Mouse (Mus musculus) heart, adult 11 months (tissue): ENCODE data around the gene Cyba.
A peak's percentile ranks its signal among the peaks of the same experiment; 100 is the strongest.

Experiments used
- DNase-seq: peaks from one replicate; pipeline ENCODE4 v3.0.0; 2022

Cyba gene

GRCm38 (mm10) chr8:122432443-122433268 is at the start of gene Cyba:
Gene Cyba, minus strand, starts transcription at chr8:122432930.
- DNase-seq, result peak; percentile 99

GRCm38 (mm10) chr8:122482448-122482847 is 49.7 kb upstream of the Cyba start:
- DNase-seq, result peak; percentile 94

DNA sequence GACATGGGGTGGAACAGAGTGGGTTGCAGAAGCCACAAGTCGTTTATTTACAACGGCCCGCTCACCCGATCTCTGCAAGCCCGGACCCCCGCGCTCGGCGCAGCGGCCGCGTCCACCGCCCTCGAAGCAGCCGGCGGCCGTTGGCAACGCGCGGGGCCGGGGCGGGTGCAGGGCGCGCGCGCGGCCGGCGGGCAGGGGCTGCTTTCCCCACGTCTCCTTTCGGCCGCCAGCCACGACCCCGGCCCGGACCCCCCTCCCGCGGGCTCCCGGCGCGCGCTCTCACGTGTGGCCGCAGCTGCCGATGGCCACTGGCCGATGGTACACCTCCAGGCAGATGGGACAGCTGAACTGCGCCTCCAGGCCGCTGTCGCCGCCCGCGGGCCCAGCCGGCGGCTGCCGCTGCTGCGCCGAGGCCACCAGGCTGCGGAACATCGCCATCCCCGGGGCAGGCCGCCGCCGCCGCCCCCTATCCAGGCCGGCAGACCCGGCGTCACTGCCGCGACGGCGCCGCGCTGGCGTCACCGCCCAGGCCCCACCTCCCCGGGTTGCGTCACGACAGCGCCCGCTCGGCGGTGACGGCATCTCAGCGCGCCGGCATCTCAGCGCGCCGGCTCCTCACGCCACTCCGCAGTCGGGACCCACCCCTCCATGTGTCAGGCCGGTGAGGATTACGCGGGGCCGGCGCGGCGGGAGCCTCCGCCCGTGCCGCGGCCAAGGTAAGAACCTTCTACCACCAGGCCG is 43.0 kb upstream of the Cyba start, which contains the start of the genes Rnf166 and Ctu2:
TSS of gene Rnf166 (minus strand) at position 485 of the 741 bp plus-strand sequence.
TSS of gene Ctu2 (plus strand) at position 564 of the 741 bp plus-strand sequence.
- peak; percentile 99 for DNase-seq

- DNase-seq, result peak; percentile 97
Measured at GRCm38 (mm10) chr8:122474951-122475560, 42.3 kb upstream of the Cyba start.

DNA sequence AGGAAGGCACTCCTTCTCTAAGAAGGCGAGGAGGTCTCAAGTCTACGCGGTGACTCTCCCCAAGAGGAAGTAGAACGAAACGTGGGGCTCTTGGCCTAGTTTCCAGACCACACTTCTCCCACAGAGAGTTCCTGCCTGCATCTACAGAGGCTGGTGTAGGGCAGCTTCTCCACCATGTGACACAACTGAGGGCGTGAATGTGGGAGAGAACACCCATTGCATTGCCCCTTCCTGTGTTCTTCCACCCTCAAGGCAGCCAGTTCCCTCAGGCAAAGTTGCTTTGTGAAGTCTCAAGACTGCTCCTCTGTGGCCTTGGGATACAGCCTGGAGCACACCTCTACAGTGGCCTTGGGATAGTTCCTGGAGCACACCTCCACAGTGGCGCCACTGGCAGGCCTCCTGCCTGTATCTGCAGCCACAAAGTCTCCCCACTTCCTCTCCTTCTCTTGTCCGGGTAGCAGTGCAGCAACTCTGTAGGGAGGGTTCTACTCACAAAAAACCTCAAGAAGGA is 41.2 kb upstream of the Cyba start:
- DNase-seq, result peak; percentile 95

DNA sequence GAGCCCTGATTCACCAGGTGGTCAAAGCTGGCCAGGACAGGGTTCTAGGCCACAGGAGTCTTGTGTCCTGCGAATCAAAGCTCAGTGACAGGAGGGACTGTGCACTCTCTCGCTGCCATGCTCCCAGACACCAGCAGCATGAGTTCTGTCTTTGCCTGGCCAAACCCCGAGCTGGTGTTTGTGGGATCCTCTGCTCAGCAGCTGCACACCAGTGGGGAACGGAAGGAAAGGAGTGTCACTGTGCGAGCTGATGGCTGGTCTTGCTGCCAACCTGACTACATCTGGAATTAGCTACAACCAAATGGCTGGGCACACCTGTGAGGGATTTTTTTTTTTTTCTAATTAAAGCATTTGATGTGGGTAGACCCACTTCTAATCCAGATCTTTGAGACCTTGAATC is 38.0 kb upstream of the Cyba start:
- no peak for DNase-seq

- no peak for DNase-seq
Measured at GRCm38 (mm10) chr8:122469965-122470364, 37.2 kb upstream of the Cyba start.

DNA sequence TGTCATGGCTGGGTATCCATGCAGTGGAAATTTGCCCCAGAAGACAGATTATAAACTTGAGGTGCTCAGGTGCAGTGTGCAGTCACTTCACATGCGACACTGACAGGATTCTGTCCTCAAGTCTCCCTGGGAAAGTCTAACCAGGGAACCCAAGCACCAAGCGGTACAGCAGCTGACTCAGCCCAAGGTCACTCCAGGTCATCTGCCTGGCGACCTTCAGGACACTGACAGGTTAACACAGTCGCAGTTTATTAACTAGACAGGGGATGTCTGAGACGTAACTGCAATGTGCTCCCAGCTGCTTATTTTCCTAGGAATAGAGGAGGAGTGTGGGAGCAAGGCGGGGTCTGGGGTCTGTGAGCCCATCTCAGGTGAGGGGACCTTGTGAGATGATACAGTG is 36.7 kb upstream of the Cyba start:
- DNase-seq, result peak; percentile 87

- no peak for DNase-seq
Measured at GRCm38 (mm10) chr8:122467816-122468215, 35.1 kb upstream of the Cyba start.

DNA sequence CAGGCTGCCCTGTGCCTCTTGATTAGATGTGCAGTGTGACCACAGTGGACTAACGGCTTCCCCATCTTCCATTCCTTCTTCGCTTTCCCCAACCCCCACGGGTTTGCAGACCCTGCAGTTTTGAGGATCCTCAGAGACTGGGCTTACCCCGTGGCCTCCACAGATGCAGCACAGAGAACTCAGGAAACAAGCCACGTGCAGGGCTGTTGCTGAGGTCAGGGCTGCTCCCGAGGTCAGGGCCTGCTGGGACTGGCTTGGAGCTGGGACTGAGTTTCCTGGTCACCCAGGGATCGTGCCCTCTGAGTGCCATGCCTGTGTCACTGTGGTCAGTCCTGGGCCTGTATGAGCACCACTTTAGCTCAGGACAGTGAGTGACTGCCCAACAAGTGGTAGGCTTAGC is 32.3 kb upstream of the Cyba start:
- peak; percentile 89 for DNase-seq

DNA sequence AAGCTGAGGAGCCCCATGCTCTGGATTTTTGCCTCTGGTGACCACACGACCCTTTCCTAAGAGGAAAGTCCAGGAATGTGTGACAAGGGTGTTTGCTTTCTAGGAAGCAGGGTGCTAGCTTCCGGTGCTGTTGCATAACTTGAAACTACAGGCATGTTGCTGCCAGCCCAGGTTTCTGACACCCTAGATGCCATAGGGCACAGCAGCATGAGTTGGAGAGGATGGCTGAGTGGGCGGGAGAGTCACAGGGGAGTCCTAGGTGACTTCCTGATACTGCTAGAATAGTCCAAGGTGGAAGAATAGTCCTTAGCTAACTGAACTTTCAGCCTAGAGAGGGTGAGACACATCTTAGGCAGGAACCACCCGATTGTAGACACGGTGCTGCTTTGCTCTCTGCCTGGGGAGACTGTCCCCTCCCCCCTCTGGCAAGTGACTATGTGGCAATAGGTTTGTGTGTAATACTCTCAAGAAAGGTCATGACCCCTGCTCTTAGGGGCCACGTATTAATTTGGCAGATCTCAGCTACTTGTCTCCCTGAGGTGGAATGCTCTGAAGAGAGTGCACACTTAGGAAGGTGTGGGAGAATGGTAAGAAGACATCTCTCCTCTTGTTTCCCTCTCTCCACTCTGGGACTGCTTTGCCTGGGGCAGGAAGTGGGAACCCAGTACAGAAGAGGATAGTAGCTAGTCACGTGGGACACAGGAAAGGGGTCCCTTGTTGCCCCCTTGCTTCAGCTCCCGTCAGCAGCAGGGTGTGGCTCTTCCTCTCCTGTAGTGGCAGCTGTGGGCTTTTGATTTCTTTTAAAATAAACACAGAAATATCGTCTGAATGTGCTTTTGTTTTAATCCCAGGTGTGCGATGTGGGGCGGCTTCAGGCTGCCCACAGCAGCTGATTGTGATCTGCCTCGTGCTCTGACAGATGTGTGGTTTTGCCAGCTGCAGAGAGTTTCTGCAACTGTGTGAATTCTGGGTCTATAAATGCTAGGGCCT is 31.2 kb upstream of the Cyba start:
- peak; percentile 87 for DNase-seq

GRCm38 (mm10) chr8:122462510-122462909 is 29.8 kb upstream of the Cyba start:
- no peak for DNase-seq

GRCm38 (mm10) chr8:122461473-122462148 is 28.9 kb upstream of the Cyba start:
- no peak for DNase-seq

- DNase-seq, result peak; percentile 95
Measured at GRCm38 (mm10) chr8:122460524-122461472, 28.1 kb upstream of the Cyba start, which contains the start of gene Snai3. Gene Snai3, minus strand, starts transcription at chr8:122460733.

- DNase-seq, result no peak
Measured at GRCm38 (mm10) chr8:122459990-122460389, 27.3 kb upstream of the Cyba start.

- DNase-seq, result no peak
Measured at GRCm38 (mm10) chr8:122459218-122459900, 26.6 kb upstream of the Cyba start.

GRCm38 (mm10) chr8:122457171-122457570 is 24.4 kb upstream of the Cyba start:
- DNase-seq, result no peak

DNA sequence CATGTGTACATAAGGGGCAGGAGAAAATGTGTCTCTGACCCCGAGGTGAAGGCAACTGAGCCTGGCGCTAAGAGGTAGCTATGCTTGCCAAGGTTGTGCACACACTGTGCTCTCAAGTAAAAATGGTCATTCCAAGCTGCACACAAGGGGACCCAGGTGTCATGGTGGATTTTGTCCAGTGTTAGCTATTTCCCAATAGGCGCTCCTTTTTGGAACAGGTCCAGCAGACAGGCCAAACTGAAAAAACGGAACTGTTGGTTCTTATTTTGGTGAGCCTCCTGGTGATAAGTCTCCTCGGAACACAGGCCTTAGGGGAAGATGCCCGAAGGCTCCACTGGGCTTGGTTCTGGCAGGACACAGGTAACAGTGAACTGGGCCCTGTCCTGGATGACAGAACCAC is 21.7 kb upstream of the Cyba start:
- no peak for DNase-seq

DNA sequence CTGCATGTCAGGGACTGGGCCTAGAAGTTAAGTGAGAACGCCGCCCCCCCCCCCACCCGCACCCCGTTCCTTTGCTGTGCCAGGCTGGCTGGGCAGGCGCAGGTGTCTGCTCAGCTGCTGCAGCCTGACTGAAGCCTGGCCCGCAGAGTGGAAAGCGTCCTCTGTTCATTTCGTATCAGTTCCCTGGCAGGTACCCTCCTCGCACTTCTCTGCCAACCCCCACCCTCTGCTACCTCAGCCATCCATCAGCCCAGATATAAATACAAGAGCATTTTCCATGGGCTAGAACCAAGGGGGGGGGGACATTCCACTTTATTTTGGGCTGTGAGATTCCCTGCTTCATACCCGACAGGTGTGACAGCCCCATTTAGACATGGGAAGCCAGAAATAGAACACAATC is 19.4 kb upstream of the Cyba start:
- peak; percentile 97 for DNase-seq
